Mouse (Mus musculus): ENCODE measurements at regions not wholly inside any gene's neighbourhood (a gene's known extent, or its start where the extent isn't known, plus 50 kb on each side); places are given as distances from the start of the nearest gene placed in this dataset.
A peak's percentile ranks its signal among the peaks of the same experiment; 100 is the strongest.

GRCm38 (mm10) chr4:127619870-127620269, 261.9 kb upstream of the Gjb5 start:
- no peak for DNase-seq

DNA sequence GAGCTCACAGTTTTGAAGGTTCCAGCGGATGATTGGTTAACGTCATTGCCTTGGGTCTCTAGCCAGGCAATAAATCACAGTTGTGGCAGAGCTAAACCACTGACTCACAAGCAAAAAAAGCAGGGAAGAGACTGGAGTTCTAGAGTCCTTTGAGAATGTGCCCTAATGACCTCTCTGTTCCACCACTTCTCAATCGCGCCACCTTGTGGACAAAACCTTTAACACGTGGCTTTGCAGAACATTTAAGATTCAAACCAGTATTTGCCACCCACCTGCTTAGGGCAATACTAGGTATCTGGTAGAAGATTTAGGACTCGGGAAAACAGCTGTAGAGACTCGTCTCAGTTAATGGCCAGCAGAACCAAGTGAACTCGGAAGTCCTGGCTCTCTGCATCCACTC, 254.8 kb upstream of the Gjb5 start:
- peak; percentile 45 to 71 for DNase-seq

GRCm38 (mm10) chr4:127600919-127601318, 242.9 kb upstream of the Gjb5 start:
- peak in 1 of 2 experiments; percentile 25 for DNase-seq

DNA sequence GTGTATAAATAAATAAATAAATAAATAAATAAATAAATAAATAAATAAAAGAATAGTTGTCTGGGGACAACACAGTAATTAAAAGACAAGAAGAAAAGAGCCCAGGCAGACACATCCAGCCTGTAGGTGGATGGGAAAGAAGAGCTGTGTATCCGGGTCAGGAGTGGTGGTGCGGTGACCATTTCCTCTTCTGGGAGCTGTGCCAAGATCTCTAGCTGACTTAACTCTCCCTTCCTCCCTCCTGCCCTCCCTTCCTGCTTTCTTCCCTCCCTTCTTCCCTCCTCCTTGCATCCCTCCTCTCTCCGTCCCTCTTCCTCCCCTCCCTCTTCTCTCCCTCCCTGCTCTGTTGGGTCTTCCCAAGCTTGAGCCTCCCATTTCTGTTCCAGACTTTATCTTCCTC, 240.6 kb upstream of the Gjb5 start:
- DNase-seq, result no peak

GRCm38 (mm10) chr4:127594081-127594480, 236.1 kb upstream of the Gjb5 start:
- DNase-seq, result no peak

- DNase-seq, result no peak
Measured at GRCm38 (mm10) chr4:127591540-127591939, 233.6 kb upstream of the Gjb5 start.

DNA sequence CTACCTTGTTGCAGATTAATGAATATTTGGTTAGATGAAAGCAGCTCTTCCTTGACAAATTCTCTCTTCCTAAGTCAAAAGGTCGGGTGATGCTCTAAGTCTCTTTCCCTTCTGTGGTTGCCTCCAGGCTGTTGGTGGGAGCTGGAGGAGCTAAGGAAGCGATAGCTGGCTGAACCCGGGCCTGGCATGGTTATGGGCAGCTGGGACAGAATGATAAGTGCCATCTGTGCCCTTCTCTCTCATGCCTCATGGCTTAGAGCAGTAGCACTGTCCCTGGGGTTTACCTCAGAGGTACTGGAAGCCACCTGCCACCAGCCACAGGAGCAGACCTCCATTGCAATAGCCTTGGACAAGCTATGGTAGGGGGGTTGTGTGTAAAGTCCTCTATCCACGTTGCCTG, 228.8 kb upstream of the Gjb5 start:
- DNase-seq, result no peak

DNA sequence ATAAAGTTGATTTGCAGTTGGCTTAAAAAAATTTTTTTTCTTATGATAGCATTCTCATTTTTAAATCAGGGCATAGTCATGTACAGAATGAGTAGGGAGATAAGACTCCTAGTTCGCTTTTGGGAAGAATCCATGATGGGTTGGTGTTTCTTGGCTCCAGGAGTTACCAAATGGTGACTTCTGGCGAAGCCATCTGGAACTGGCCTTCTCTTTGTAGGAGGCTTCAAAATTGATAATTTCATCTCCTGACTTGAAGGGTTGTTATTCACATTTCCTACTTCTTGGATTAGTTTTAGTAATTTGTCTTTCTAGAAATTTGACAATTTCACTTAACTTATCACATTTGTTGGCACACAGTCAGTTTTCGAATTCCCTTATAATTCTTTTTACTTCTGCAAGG, 218.5 kb upstream of the Gjb5 start:
- peak in 1 of 2 experiments; percentile 41 for DNase-seq

DNA sequence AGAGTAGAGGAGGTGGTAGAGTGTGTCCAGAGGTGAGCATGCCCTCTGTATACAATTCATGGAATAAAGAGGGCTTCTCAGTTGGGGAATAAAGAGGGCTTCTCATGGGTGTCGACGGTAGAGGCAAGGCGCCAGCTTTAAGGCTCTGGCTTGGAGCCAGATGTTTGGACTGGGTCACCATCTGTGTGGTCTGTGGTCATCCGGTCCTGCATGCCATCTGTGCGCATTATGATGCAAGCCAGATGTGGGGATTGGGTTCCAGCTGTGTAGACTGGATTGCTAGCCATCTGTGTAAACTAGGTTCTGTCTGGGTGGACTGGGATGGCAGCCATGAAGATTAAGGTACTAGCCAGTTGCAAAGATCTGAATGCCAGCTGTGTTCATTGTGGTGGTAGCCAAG, 204.6 kb upstream of the Gjb5 start:
- DNase-seq, result no peak

- DNase-seq, result no peak
Measured at GRCm38 (mm10) chr4:127558572-127558971, 200.6 kb upstream of the Gjb5 start.

DNA sequence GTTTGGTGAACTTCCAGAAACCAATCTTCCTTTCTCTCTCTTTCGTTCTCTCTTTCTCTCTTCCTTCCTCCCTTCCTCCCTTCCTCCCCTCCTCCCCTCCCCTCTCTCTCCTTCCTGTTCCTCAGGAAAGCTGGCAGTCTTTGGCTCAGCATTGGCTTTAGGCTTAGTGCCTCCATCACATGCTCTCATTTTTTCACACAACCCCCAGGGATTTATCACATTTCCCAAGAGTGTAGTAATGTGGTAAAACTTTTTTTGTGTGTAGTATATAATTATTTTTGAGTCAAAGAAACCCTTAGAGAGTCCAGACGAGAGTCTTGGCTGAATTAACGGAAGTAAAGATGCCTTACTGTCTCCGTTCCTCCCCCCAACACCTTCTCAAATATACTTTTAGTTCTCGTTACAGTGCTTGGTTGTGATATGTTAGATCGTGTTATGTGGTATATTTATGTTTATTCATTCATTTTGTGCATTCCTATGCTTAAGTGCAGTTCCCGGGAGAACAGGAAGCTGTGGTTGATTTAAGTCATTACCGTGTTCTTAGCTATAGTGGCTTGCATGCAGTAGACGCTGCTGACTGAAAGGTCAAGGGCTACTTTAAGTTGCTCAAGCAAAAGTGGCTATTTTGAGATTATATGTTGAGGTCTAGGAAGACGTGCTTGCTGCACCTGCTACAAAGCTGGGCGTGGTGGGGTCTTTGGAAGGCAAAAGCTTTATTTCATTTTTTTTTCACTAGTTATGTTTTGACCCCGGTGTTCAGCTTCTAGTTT, 194.7 kb upstream of the Gjb5 start:
- DNase-seq, result no peak

DNA sequence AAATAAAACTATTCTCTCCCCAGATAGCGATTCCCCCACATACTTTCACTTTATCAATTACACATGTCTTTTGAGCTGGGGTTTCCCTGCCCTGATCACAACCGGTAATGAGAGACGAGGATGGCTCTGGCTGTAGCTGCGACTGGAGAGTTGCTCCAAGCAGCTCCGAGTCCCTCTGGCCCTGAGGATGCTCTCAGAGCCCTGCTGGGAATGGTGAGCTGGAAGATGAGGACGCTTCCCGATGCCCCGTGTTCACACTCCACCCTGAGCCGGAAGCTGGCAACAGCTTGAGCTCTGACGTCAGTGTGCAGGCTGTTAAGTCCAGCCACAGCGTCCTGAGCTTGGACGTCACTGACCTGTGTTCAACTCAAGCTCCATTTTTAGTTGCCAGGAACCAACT, 191.6 kb upstream of the Gjb5 start:
- peak; percentile 34 to 44 for DNase-seq

- no peak for DNase-seq
Measured at GRCm38 (mm10) chr4:127549018-127549417, 191.0 kb upstream of the Gjb5 start.

DNA sequence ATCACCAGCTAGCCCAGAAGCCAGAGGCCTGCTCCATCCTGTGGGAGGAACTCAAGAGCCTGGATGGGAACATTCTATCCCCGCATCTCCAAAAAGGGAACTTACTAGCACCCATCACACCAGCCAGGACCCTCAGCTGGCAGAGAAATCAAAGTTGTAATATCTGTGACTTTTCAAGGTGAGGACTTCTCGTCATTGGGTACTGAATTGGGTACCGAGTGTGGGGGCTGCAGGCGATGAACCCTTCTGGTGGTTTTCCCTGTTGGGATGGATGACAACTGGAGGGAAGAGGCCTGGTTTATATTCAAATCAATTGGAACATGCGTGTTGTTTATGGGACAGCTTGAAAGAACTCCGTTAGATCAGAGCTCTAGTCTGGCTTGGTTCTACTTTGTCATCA, 187.1 kb upstream of the Gjb5 start:
- no peak for DNase-seq

GRCm38 (mm10) chr4:127543276-127543675, 185.3 kb upstream of the Gjb5 start:
- peak in 1 of 2 experiments; percentile 8 for DNase-seq

- DNase-seq, result peak in 1 of 2 experiments; percentile 26
Measured at GRCm38 (mm10) chr4:127542771-127543170, 184.8 kb upstream of the Gjb5 start.

GRCm38 (mm10) chr4:127536952-127537351, 179.0 kb upstream of the Gjb5 start:
- DNase-seq, result peak; percentile 22 to 53

DNA sequence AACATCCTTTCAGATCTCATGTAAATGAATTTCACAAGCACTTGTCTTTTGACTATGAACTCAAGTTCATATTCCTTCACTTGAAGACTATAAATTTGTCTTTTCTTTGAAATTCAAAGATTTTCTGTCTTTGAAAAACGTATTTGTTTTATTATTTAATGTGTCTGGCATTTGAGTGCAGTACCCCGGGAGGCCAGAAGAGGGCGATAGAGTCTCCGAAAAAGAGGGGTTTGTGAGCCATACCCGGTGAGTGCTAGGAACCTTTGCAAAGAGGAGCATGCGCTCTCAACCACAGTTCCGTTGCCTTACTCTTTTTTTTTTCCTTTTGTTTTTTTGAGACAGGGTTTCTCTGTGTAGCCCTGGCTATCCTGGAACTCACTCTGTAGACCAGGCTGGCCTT, 177.6 kb upstream of the Gjb5 start:
- no peak for DNase-seq

DNA sequence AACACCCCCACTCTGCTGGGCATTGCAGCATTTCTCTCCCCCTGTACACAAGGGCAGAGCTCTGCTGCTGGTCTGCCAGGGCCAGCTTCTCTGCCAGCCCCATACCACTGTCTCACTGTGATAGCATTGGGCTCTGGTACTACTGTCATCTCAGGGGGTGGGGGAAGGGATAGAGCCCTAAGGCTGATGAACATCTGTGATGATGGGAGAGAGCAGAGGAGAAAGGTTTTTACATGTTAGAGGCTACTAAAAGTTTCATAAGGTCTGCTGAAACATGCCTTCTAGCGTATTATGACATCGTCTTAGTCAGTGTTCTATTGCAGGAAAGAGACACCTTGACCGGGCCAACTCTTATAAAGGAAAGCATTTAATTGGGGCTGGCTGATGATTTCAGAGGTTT, 176.4 kb upstream of the Gjb5 start:
- no peak for DNase-seq

GRCm38 (mm10) chr4:127533726-127534125, 175.7 kb upstream of the Gjb5 start:
- no peak for DNase-seq

GRCm38 (mm10) chr4:127530779-127531178, 172.8 kb upstream of the Gjb5 start:
- no peak for DNase-seq

GRCm38 (mm10) chr4:127522151-127522550, 164.2 kb upstream of the Gjb5 start:
- DNase-seq, result no peak

DNA sequence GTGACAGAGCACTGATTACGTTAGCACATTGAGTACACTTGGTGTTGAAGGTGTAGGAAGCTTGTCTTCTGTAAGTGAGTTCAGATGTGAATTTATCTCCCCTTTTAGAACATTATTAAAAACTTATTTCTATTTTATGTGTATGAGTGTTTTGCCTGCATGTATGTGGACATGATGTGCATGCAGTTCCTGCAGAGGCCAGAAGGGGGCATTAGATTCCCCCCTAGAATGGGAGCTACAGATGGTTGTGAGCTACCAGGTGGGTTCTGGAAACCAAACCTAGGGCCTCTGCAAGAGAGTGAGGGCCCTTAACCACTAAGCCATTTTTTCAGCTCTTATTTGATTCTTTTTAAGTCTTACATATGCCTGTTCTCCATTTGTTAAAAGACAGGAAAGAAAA, 160.0 kb upstream of the Gjb5 start:
- DNase-seq, result no peak

DNA sequence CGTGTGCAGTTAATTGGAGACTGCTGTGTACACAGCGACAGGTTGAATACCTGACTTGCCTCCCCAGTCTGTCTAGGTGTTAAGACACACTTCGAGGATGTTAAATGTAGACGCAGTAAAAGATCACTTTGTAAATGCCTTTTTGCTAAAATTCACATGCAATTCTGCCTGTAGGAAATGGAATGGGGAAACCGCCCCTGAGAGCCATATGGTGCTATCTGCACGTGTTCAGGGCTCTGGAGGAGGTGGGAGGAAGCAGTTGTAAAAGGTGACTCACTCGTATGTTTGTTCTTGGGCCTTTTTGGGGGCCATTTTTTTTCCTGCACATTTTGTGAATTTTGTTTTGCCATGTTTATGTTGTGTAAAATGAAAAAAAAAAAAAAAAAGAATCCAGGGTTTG, 159.6 kb upstream of the Gjb5 start:
- DNase-seq, result no peak

GRCm38 (mm10) chr4:127509936-127510335, 152.0 kb upstream of the Gjb5 start:
- no peak for DNase-seq
